Mouse (Mus musculus) brain, embryonic 14.5 days (tissue): ENCODE measurements around the gene Tns2. TPM values are rescaled to one million over a fixed set of nuclear protein-coding genes. Genes with fewer than 3 reads are reported as not detected.

Experiments
- DNase-seq: peaks from one replicate; pipeline ENCODE4 v3.0.0-alpha.2; 2011; ENCODE audit warnings: low read depth
- CTCF ChIP-seq: fragments of 200-500 bp; IDR thresholded peaks from 2 replicates; pipeline ENCODE4 v1.5.1; 2012; ENCODE audit warnings: inconsistent platforms, mild to moderate bottlenecking, moderate library complexity, borderline replicate concordance; ENCODE audit not compliant: insufficient read depth, insufficient read length; ENCODE audit errors: extremely low read depth
- POLR2A ChIP-seq: fragments of 200-500 bp; IDR thresholded peaks from 2 replicates; pipeline ENCODE4 v1.6.1; 2012; ENCODE audit warnings: mild to moderate bottlenecking, inconsistent platforms, borderline replicate concordance; ENCODE audit not compliant: poor library complexity, insufficient read depth, insufficient read length, severe bottlenecking; ENCODE audit errors: extremely low read depth
- polyA plus RNA-seq: library from polyadenylated mRNA; depleted of rRNA; stranded (reverse); fragments of >200 nt; gene quantifications from 2 replicates; pipeline ENCODE4 v1.2.3, GENCODE M21; 2012; rRNA removed

Tns2 gene
- polyA plus RNA-seq, 1 experiment: 18.8 TPM

DNA sequence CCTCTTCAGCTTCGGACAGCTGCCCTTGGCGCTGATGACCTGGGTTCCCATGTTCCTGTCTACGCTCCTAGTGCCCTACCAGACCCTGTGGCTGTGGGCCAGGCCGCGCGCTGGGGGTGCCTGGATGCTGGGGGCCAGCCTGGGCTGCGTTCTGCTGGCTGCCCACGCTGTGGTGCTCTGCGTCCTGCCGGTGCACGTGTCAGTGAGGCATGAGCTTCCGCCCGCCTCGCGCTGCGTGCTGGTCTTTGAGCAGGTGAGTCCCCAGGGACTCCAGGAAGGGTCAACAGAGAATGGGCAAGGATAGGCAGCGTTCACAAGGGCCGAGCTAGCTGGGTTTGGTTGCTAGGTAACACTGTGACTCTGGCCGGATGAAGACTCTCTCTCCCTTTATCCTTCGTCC lies 56.6 kb downstream of the Tns2 start:
- DNase-seq: peak; percentile 70
- TF ChIP-seq POLR2A: no peak
- no peak for TF ChIP-seq CTCF

GRCm38 (mm10) chr15:102160415-102161060 lies 60.3 kb downstream of the Tns2 start:
- TF ChIP-seq CTCF (no peak), POLR2A (no peak)
- no peak for DNase-seq

DNA sequence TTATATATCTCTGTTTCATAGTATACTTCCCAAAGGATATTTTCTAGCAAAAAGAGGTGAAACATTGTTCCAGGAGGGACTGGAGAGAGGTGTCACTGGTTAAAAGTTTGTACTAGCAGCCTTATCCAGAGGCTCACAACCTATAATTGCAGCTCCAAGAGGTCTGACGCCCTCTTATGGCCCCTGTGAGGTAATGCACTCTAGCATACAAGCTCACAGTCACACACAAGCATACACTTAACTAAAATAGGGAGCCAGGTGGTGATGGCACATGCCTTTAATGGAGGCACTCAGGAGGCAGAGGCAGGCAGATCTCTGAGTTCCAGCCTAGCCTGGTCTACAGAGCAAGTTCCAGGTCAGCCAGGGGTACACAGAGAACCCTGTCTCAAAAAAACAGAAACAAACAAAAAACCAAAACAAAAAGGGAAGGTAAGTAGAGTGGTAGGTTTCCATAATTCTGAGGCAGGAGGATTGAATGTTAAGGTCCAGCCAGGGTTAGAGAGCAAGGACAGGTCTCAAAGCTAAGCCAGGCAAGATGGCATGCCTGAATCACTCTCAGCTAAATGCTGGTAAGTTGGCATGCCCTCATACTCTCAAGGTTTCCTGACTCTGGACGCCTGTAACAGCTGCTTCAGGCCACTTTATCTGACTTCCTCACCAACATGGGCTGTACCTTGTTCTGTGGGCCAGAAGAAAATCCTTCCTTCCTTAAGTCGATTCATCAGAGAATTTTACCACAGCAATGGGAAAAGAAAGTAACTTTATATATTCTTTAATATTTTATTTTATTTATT lies 63.9 kb downstream of the Tns2 start:
- TF ChIP-seq POLR2A (no peak), CTCF (no peak)
- no peak for DNase-seq

DNA sequence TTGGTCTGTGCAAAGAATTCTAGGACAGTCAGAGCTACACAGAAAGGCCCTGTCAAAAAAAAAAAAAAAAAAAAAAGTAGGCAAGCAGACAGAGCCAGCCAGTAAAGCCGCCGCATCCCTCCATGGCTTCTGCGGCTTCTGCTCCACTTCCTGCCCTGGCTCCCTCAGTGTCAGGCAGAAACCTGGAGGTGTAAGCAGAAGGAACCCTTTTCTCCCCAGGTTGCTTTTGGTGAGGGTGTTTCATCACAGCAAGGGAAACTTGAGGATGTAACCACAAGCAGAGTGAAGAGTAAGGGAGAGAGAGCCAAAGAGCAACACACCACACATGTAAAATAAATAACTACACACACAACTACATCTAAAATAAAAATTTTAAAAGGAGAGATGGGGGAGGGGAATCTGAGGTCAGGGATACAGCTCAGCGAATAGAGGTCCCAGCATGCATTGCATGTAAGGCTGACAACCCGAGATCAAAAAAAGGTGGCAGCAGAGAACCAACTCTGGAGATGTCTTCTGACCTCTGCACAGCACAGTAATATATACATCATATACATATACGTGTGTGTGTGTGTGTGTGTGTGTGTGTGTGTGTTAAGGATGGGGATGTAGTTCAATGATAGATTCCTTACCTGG lies 65.4 kb downstream of the Tns2 start:
- no peak for DNase-seq
- TF ChIP-seq POLR2A (no peak), CTCF (no peak)

Other genes with a start within 250 kb of the Tns2 start
- gene Krt1, start 249.6 kb upstream of the Tns2 start, polyA plus RNA-seq: 14.9 and 19.4 TPM in 2 replicates
- gene Krt77, start 230.7 kb upstream of the Tns2 start, polyA plus RNA-seq: 0.53 and 2.3 TPM in 2 replicates
- not detected in 2 replicates for gene Krt76, start 207.5 kb upstream of the Tns2 start, polyA plus RNA-seq
- 2.3 and 2.6 TPM in 2 replicates for gene Krt4, start 175.7 kb upstream of the Tns2 start, polyA plus RNA-seq
- 0.10 and 0.23 TPM in 2 replicates for gene Krt79, start 160.1 kb upstream of the Tns2 start, polyA plus RNA-seq
- gene Krt78, start 146.1 kb upstream of the Tns2 start, polyA plus RNA-seq: 0.03 TPM in 1 of 2 replicates, not detected in the other
- gene Krt8, start 95.9 kb upstream of the Tns2 start, polyA plus RNA-seq: 2.0 and 3.7 TPM in 2 replicates
- gene Krt18, start 72.2 kb upstream of the Tns2 start, polyA plus RNA-seq: 1.9 and 3.9 TPM in 2 replicates
- gene Eif4b, start 26.6 kb upstream of the Tns2 start, polyA plus RNA-seq: 123 and 173 TPM in 2 replicates
- 63.8 and 64.6 TPM in 2 replicates for gene Spryd3, start 35.8 kb downstream of the Tns2 start, polyA plus RNA-seq
- gene Igfbp6, start 43.9 kb downstream of the Tns2 start, polyA plus RNA-seq: 0.57 and 0.83 TPM in 2 replicates
- gene Soat2, start 50.1 kb downstream of the Tns2 start, polyA plus RNA-seq: 0.15 and 0.18 TPM in 2 replicates
- gene Zfp740, start 102.8 kb downstream of the Tns2 start, polyA plus RNA-seq: 91.1 and 96.5 TPM in 2 replicates
- gene Csad, start 104.3 kb downstream of the Tns2 start, polyA plus RNA-seq: 45.4 and 50.8 TPM in 2 replicates
- gene Itgb7, start 131.5 kb downstream of the Tns2 start, polyA plus RNA-seq: 0.30 and 0.40 TPM in 2 replicates
- 9.1 and 11.0 TPM in 2 replicates for gene Rarg, start 157.1 kb downstream of the Tns2 start, polyA plus RNA-seq
- 0.18 and 0.23 TPM in 2 replicates for gene Gm9918, start 170.2 kb downstream of the Tns2 start, polyA plus RNA-seq
- 48.7 and 53.6 TPM in 2 replicates for gene Mfsd5, start 179.0 kb downstream of the Tns2 start, polyA plus RNA-seq
- gene Espl1, start 195.9 kb downstream of the Tns2 start, polyA plus RNA-seq: 11.3 and 12.6 TPM in 2 replicates
- 303 and 362 TPM in 2 replicates for gene Pfdn5, start 225.7 kb downstream of the Tns2 start, polyA plus RNA-seq
- 109 and 137 TPM in 2 replicates for gene Myg1, start 231.3 kb downstream of the Tns2 start, polyA plus RNA-seq